Mouse (Mus musculus) cerebellum, postnatal 4 days (tissue): Measurements from ENCODE around the gene Hist1h4c.
A peak's percentile ranks its signal among the peaks of the same experiment; 100 is the strongest.

Source experiments
- DNase-seq, 2 experiments: peaks; one replicate each; pipeline ENCODE4 v3.0.0; 2022; ENCODE audit warnings: low spot score in 2 of 2, mixed read lengths in 1 of 2

Gene Hist1h4c

DNA sequence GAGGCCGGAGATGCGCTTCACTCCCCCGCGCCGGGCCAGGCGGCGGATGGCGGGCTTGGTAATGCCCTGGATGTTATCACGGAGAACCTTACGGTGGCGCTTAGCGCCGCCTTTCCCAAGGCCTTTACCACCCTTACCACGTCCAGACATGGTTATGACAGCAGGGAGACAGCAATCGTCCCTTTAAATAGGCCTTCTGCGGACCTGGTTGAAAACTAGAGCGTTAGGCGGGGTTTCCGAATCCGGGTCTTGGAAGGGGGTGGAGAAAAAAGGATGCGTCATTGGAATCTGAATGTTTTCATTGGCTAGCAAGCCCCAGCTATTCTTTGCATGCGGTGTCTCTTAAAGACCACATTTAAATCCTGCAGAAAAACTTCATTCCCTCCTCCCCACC, at the start of gene Hist1h4c:
Hist1h4c (minus strand) TSS at position 155 of the 394 bp plus-strand sequence.
- DNase-seq, result peak; percentile 95 to 98

GRCm38 (mm10) chr13:23747892-23748288, 49.6 kb upstream of the Hist1h4c start:
- DNase-seq, result no peak

GRCm38 (mm10) chr13:23747081-23747891, 49.0 kb upstream of the Hist1h4c start:
- no peak for DNase-seq

DNA sequence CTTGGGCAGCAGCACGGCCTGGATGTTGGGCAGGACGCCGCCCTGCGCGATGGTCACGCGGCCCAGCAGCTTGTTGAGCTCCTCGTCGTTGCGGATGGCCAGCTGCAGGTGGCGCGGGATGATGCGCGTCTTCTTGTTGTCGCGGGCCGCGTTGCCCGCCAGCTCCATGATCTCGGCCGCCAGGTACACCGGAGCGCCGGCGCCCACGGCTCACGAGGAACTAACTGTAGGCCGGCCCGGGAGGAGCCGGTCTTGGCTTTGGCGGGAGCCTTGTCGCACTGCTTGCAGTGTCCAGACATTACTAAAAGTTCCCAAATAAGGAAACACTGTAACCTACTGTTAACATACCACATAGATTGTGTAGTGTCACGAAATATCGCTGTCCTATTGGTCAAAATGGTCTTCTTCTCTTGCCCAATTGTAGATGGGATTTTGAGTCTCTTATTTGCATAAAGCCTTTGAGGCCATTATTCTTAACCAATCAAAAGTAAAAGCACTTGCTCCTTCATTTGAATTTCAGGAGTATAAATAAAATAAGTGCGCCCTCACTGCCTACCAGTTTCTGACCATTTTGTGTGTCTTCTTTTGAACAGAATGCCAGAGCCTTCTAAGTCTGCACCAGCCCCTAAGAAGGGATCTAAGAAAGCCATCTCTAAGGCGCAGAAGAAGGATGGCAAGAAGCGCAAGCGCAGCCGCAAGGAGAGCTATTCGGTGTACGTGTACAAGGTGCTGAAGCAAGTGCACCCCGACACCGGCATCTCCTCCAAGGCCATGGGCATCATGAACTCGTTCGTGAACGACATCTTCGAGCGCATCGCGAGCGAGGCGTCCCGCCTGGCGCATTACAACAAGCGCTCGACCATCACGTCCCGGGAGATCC, 48.2 kb upstream of the Hist1h4c start, which contains the start of gene Hist1h2bb:
Hist1h2bb (plus strand) TSS at position 534 of the 880 bp plus-strand sequence.
- peak in 1 of 2 experiments; percentile 55 for DNase-seq

DNA sequence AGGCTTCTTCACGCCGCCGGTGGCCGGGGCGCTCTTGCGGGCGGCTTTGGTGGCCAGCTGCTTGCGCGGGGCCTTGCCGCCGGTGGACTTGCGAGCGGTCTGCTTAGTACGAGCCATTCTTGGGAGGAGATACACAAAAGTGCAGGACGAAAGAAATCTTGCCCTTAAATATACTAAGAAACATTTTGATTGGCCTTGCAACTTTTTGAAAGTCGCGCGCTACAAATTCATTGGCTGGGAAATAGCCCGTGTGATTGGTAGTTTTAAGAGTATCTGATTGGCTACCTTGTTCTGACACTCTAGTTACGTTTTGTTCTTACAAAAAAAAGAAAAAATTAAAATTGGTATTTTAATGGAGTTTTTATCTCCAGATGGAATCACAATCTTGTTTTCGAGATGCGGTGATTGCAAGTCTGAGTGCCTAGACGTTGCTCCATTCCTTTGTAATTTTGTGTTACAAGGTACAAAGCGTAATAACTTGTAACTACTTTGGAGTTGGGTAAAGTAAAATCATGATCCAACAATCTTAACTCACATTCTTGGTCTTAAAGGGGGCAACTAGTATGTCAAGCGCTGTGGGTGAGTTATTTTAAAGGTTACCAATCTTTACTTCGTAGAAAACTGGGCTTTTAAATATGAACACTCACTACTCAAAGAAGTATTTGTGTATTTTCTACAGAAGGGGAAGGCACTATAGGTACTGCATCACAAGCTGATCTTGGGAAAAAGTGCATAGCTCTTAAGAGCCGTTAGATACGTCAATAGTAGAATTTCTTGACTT, 47.3 kb upstream of the Hist1h4c start, which contains the start of gene Hist1h3c:
Hist1h3c (minus strand) TSS at position 222 of the 781 bp plus-strand sequence.
- DNase-seq, result peak; percentile 69 to 83

- no peak for DNase-seq
Observed at GRCm38 (mm10) chr13:23744421-23745380, 46.4 kb upstream of the Hist1h4c start.

DNA sequence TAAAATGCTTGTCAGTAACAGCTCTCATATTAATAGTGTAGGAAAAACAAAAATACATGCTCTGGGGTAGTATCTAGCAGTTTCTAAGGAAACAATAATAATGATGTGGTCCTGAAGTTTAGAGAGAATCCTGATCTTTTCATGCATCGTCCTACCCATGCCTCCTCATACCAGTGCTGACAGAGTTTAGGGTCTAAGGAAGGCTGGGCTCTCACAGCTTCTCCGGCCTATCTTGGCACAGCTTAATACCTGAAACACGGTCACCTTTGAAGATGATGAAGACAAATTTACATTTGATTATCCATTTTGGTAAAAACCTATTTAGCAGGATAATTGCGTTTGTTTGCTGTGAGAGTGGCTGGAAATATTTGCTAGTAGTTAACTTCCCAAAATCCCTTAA, 45.7 kb upstream of the Hist1h4c start:
- no peak for DNase-seq

DNA sequence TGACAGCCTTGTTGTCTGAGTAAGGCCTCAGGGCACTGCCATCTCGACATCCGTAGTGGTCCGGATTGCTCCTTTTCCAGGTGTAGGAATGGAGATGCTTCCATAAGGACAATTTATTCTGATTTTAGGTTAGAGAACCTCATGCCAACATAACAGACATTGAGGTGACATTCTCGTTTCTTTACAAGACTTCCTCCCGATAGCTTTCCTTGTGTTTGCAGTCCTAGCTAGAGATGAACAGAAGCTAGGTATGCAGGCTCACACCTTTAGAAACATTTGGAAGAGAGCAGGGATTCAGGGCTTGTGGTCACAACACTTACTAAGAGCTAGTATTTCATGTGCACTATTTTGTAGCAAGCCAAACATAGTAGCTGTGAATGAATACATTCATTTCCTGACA, 45.0 kb upstream of the Hist1h4c start:
- no peak for DNase-seq

GRCm38 (mm10) chr13:23742007-23742406, 43.8 kb upstream of the Hist1h4c start:
- DNase-seq, result no peak

- no peak for DNase-seq
Observed at GRCm38 (mm10) chr13:23740910-23741309, 42.7 kb upstream of the Hist1h4c start.

- no peak for DNase-seq
Observed at GRCm38 (mm10) chr13:23740256-23740840, 42.1 kb upstream of the Hist1h4c start.

DNA sequence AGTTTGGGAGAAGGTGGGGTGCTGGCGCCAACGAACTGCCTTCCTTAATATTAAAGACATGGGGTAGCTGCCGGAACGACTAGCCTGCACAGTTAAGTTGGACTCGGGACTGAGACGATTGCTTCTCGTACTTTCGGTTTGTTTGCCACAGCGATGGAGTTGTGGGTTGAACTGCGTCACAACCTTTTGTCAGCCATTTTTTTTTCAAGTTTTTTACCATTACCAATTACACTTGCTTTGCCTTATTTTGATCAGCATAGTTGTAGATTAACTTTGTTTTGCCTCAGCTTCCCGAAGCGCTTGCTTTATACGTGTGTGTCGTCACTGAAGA, 41.6 kb upstream of the Hist1h4c start:
- DNase-seq, result no peak

GRCm38 (mm10) chr13:23739069-23739921, 41.0 kb upstream of the Hist1h4c start:
- DNase-seq, result peak; percentile 65 to 80

- DNase-seq, result peak; percentile 65 to 88
Observed at GRCm38 (mm10) chr13:23738677-23739068, 40.4 kb upstream of the Hist1h4c start, which contains the start of gene Hist1h1c. Gene Hist1h1c (plus strand): TSS chr13:23738808.

DNA sequence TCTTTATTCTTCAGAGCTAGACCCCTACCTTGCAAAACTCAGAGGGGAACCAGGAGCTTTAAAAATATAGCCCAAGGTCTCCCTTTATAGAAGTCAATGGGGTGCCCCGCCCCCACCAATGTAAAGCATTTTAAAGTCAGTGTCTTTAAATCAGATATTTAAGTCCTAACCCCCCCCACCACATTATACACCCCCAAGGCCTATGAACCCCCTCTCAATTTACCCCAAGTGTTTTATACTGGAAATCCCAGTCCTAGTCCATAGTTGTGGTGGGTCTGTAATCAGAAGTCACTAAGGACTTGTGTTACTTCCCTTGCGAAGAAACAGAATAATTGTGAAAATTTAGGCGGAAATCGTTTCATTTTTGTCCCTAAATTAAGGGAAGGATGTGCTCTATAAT, 39.8 kb upstream of the Hist1h4c start:
- no peak for DNase-seq

DNA sequence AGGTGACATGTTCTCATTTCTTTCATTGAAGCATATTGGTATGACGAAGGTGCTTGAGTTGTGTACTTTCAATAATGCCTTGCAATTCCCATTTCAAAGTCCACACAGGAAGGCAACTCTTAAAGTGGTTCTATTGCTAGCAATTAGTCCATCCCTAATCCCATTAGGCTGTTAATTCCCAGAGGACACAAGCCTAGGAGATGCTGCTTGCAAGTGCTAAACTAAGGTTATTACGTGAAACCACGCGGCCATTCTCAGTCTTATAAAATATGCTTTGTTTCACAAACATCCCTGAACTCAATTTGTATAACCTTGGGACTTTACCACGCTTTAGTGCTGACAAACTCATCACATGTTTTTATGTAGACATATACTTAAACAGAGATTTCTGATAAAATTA, 38.8 kb upstream of the Hist1h4c start:
- DNase-seq, result no peak

- no peak for DNase-seq
Observed at GRCm38 (mm10) chr13:23732156-23732804, 34.0 kb upstream of the Hist1h4c start.

DNA sequence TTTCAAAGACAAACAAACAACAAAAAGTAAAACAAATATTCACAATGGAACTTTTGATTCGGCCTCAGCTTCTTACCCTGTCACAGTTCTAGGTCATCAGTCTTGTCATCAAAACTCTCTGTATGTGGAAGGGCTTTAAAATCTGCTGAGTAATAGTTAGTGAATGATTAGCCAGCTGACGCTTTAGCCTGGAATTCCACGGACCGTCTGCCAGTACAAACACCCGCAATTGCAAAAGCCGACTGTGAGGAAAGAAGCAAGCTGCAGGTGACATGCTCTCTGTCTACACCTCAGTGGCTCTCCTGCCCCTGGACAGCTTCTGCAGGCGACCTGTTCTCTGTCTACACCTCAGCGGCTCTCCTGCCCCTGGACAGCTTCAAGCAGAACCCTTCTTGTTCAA, 32.2 kb upstream of the Hist1h4c start:
- no peak for DNase-seq

DNA sequence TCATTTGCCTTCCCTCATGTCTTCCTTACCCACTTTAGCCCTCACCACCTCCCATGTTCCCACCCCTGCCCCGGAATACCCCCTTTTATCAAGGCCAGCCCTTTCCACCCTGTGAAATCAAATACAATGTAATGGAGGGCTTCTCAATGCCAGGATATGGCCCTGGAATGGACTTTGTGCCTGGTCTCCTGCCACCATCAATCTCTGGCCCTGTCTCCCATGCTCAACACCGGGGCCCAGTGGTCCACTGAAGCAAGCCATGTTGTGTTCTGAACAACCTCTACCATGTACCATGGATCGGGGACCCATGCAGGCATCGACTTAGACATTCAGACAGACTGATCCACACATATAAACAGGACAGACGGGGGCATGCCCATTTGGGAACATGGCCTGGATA, 31.5 kb upstream of the Hist1h4c start:
- DNase-seq, result no peak
